Mouse (Mus musculus) erythroid progenitor cell, adult 5-6 weeks (primary cell): ENCODE results near the gene Gm7347. TPM values are rescaled to one million over a fixed set of nuclear protein-coding genes. Genes with fewer than 3 reads are reported as not detected.
"Not testable (repeated sequence)": the region's sequence is repeated elsewhere in the genome, so short reads cannot be mapped to it uniquely, and the experiment has no call there.

Experiments used
- ATAC-seq: replicated peaks from 2 replicates; pipeline ENCODE4 v1.8.0; 2016; ENCODE audit warnings: moderate number of reproducible peaks, mild to moderate bottlenecking, moderate TSS enrichment, inconsistent platforms; ENCODE audit not compliant: poor library complexity, low FRiP score, severe bottlenecking
- total RNA-seq, 2 experiments: library from RNA; stranded (forward) in 1 of 2; stranded (reverse) in 1 of 2; fragments of 150-400 nt in 1 of 2; fragments of 186-747, 209-891 nt in 1 of 2; gene quantifications; 2 replicates each; pipeline versions ENCODE4 v1.2.3 to v1.2.4; 2015 to 2017; ENCODE audit warnings: low replicate concordance in 2 of 2

Gm7347 gene
- total RNA-seq (2015; ENCODE audit: low replicate concordance) (not detected in 2 replicates), total RNA-seq (2017; ENCODE audit: low replicate concordance) (not detected in 2 replicates)

- not testable (repeated sequence) for ATAC-seq
These were observed at the start of gene Gm7347 for GRCm38 (mm10) chr5:26058481-26058880. Gene Gm7347, minus strand, starts transcription at chr5:26058581.

GRCm38 (mm10) chr5:26105262-26105661 is 46.9 kb upstream of the Gm7347 start, which contains the start of gene 5031410I06Rik:
Gene 5031410I06Rik, minus strand, starts transcription at chr5:26105362.
- ATAC-seq: not testable (repeated sequence)

- ATAC-seq: not testable (repeated sequence)
These were observed 30.8 kb upstream of the Gm7347 start, which contains the start of gene Gm10471 for GRCm38 (mm10) chr5:26089191-26089590. Gene Gm10471, minus strand, starts transcription at chr5:26089291.

GRCm38 (mm10) chr5:26079023-26079422 is 20.6 kb upstream of the Gm7347 start:
- not testable (repeated sequence) for ATAC-seq

DNA sequence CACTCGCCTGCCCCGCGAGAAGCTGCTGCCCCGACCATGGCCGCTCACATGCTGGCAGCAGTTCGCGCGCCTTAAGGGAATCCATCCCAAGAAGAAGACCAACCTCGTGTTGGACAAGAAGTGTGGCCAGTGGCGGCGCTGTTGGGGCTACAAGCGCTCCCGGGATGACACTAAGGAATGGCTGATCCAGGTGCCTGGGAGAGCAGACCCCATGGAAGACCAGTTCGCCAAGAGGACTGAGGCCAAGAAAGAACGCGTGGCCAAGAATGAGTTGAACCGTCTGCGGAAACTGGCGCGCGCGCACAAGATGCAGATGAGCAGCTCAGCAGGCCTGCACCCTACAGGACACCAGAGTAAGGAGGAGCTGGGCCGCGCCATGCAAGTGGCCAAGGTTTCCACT is 12.3 kb upstream of the Gm7347 start:
- no peak for ATAC-seq

DNA sequence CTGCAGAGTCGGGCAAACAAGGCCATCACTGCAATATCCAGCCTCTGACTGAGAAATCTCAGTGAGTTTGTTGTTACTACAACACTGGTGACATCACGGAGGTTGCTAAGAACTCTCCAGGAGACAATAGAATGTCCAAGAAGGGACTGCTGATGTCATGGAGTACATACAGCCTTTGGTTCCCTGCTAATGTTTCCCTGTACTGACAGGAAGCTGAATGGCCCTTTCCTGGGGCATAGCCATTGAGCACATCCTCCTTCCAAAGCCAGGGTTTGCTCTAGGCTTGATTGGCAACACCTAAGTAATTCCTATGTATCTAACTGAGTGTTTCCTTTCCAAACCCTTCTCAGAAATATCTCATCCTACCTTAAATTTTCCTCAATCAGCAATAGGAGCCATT is 18.9 kb downstream of the Gm7347 start, which contains the start of gene Speer4a:
TSS of gene Speer4a (minus strand) at position 101 of the 400 bp plus-strand sequence.
- ATAC-seq: not testable (repeated sequence)

DNA sequence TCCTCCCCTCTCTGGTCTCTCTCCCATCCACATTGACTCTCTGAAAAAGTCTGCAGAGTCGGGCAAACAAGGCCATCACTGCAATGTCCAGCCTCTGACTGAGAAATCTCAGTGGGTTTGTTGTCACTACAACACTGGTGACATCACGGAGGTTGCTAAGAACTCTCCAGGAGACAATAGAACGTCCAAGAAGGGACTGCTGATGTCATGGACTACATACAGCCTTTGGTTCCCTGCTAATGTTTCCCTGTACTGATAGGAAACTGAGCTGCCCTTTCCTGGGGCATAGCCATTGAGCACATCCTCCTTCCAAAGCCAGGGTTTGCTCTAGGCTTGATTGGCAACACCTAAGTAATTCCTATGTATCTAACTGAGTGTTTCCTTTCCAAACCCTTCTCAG is 35.6 kb downstream of the Gm7347 start, which contains the start of gene Gm5862:
TSS of gene Gm5862 (minus strand) at position 101 of the 400 bp plus-strand sequence.
- not testable (repeated sequence) for ATAC-seq

DNA sequence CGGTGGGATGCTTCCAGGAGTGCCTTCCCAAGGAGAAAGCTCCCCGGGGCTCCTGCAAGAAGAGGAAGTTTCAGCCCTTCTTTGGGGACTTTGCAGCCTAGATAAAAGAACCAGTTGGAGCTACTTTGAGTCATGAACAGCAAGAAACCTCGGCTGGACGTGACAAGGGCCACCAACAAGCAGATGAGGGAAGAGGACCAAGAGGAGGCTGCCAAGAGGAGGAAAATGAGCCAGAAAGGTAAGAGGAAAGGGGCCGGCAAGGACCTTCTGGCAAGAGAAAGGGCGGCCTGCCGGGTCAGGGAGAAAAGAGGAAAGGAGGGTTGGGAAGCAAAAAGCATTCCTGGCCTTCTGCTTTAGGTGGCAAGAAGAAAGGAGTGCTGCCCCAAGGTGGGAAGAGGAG is 50.7 kb downstream of the Gm7347 start:
- ATAC-seq: not testable (repeated sequence)

DNA sequence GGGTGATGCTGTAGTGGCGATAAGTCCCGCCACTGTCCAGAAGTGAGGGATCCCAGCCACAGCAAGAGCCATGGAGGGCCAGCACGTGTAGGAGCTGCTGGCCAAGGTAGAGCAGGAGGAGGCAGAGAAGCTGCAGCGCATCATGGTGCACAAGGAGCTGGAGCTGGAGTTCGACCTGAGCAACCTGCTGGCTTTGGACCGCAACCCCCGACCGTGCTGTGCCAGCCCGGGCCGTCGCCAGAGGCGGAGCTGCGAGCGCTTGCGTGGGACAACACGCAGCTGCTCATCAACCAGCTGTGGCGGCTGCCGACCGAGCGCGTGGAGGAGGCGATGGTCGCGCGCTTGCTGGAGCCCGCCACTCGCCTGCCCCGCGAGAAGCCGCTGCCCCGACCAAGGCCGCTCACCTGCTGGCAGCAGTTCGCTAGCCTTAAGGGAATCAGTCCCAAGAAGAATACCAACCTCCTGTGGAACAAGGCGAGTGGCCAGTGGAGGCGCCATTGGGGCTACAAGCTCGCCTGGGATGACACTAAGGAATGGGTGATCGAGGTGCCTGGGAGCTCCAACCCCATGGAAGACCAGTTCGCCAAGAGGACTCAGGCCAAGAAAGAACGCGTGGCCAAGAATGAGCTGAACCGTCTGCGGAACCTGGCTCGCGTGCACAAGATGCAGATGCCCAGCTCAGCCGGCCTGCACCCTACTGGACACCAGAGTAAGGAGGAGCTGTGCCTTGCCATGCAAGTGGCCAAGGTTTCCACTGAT is 51.3 kb downstream of the Gm7347 start:
- ATAC-seq: peak; percentile 59

DNA sequence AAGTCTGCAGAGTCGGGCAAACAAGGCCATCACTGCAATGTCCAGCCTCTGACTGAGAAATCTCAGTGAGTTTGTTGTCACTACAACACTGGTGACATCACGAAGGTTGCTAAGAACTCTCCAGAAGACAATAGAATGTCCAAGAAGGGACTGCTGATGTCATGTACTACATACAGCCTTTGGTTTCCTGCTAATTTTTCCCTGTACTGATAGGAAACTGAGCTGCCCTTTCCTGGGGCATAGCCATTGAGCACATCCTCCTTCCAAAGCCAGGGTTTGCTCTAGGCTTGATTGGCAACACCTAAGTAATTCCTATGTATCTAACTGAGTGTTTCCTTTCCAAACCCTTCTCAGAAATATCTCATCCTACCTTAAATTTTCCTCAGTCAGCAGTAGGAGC is 53.7 kb downstream of the Gm7347 start, which contains the start of gene Gm1979:
TSS of gene Gm1979 (minus strand) at position 101 of the 400 bp plus-strand sequence.
- ATAC-seq: not testable (repeated sequence)

Other genes with a start within 250 kb of the Gm7347 start
- not detected in 2 replicates for gene Gm21663, start 116.2 kb downstream of the Gm7347 start, total RNA-seq (2015; ENCODE audit: low replicate concordance)
- not detected in 2 replicates for gene Gm21663, start 116.2 kb downstream of the Gm7347 start, total RNA-seq (2017; ENCODE audit: low replicate concordance)
- gene Gm21671, start 104.2 kb downstream of the Gm7347 start, total RNA-seq (2015; ENCODE audit: low replicate concordance): not detected in 2 replicates
- gene Gm21671, start 104.2 kb downstream of the Gm7347 start, total RNA-seq (2017; ENCODE audit: low replicate concordance): not detected in 2 replicates
- gene Gm21680, start 85.9 kb downstream of the Gm7347 start, total RNA-seq (2015; ENCODE audit: low replicate concordance): not detected in 2 replicates
- not detected in 2 replicates for gene Gm21680, start 85.9 kb downstream of the Gm7347 start, total RNA-seq (2017; ENCODE audit: low replicate concordance)
- not detected in 2 replicates for gene Gm21698, start 69.9 kb downstream of the Gm7347 start, total RNA-seq (2015; ENCODE audit: low replicate concordance)
- not detected in 2 replicates for gene Gm21698, start 69.9 kb downstream of the Gm7347 start, total RNA-seq (2017; ENCODE audit: low replicate concordance)
- gene Gm1979, start 53.8 kb downstream of the Gm7347 start, total RNA-seq (2015; ENCODE audit: low replicate concordance): not detected in 2 replicates
- not detected in 2 replicates for gene Gm1979, start 53.8 kb downstream of the Gm7347 start, total RNA-seq (2017; ENCODE audit: low replicate concordance)
- gene Gm5862, start 35.7 kb downstream of the Gm7347 start, total RNA-seq (2015; ENCODE audit: low replicate concordance): not detected in 2 replicates
- not detected in 2 replicates for gene Gm5862, start 35.7 kb downstream of the Gm7347 start, total RNA-seq (2017; ENCODE audit: low replicate concordance)
- not detected in 2 replicates for gene Speer4a, start 19.0 kb downstream of the Gm7347 start, total RNA-seq (2015; ENCODE audit: low replicate concordance)
- gene Speer4a, start 19.0 kb downstream of the Gm7347 start, total RNA-seq (2017; ENCODE audit: low replicate concordance): not detected in 2 replicates
- not detected in 2 replicates for gene Gm10471, start 30.7 kb upstream of the Gm7347 start, total RNA-seq (2015; ENCODE audit: low replicate concordance)
- not detected in 2 replicates for gene Gm10471, start 30.7 kb upstream of the Gm7347 start, total RNA-seq (2017; ENCODE audit: low replicate concordance)
- not detected in 2 replicates for gene 5031410I06Rik, start 46.8 kb upstream of the Gm7347 start, total RNA-seq (2015; ENCODE audit: low replicate concordance)
- gene 5031410I06Rik, start 46.8 kb upstream of the Gm7347 start, total RNA-seq (2017; ENCODE audit: low replicate concordance): not detected in 2 replicates
- gene Gm10220, start 62.8 kb upstream of the Gm7347 start, total RNA-seq (2015; ENCODE audit: low replicate concordance): not detected in 2 replicates
- not detected in 2 replicates for gene Gm10220, start 62.8 kb upstream of the Gm7347 start, total RNA-seq (2017; ENCODE audit: low replicate concordance)
- gene Gm7361, start 199.1 kb upstream of the Gm7347 start, total RNA-seq (2015; ENCODE audit: low replicate concordance): not detected in 2 replicates
- not detected in 2 replicates for gene Gm7361, start 199.1 kb upstream of the Gm7347 start, total RNA-seq (2017; ENCODE audit: low replicate concordance)